Mouse (Mus musculus) stomach, postnatal 0 days (tissue): ENCODE measurements around the gene Gstp1.

Source experiments
- CTCF ChIP-seq: IDR thresholded peaks from 2 replicates; pipeline ENCODE4 v1.5.1; 2016; ENCODE audit warnings: antibody characterized with exemption, low read depth, mild to moderate bottlenecking, moderate library complexity
- EP300 ChIP-seq: optimal IDR thresholded peaks from 2 replicates; pipeline ENCODE3; 2016; ENCODE audit warnings: antibody characterized with exemption

GRCm38 (mm10) chr19:4072706-4073424 is 35.1 kb upstream of the Gstp1 start:
- TF ChIP-seq EP300 = no peak
- no peak for TF ChIP-seq CTCF
